Mouse (Mus musculus) midbrain, embryonic 15.5 days (tissue): Measurements from ENCODE around the gene Lsm10. TPM values are rescaled to one million over a fixed set of nuclear protein-coding genes. Genes with fewer than 3 reads are reported as not detected.

Experiments used
- ATAC-seq: fragments of 200-750 bp; cut with Nextera tagmentation; replicated peaks from 2 replicates; pipeline ENCODE4 v1.8.0; 2017; ENCODE audit warnings: moderate TSS enrichment
- H3K27ac ChIP-seq: fragments of 300-500 bp; sonication (generic); 2 replicates; pipeline ENCODE4 v1.5.1; 2015; ENCODE audit warnings: mild to moderate bottlenecking, inconsistent platforms
- H3K27me3 ChIP-seq: fragments of 300-500 bp; sonication (generic); replicated peaks from 2 replicates; pipeline ENCODE4 v1.6.1; 2015; ENCODE audit warnings: inconsistent platforms
- H3K36me3 ChIP-seq: fragments of 300-500 bp; sonication (generic); replicated peaks from 2 replicates; pipeline ENCODE4 v1.6.1; 2015; ENCODE audit warnings: inconsistent platforms
- H3K4me1 ChIP-seq: fragments of 300-500 bp; sonication (generic); 2 replicates; pipeline ENCODE4 v1.6.1; 2015; ENCODE audit warnings: inconsistent platforms
- H3K4me2 ChIP-seq: fragments of 300-500 bp; sonication (generic); 2 replicates; pipeline ENCODE4 v1.6.1; 2015; ENCODE audit warnings: inconsistent platforms, mild to moderate bottlenecking, moderate library complexity
- H3K4me3 ChIP-seq: fragments of 300-500 bp; sonication (generic); 2 replicates; pipeline ENCODE4 v1.5.1; 2015; ENCODE audit warnings: mild to moderate bottlenecking, inconsistent platforms
- H3K9ac ChIP-seq: fragments of 300-500 bp; sonication (generic); 2 replicates; pipeline ENCODE4 v1.6.1; 2015; ENCODE audit warnings: mild to moderate bottlenecking, inconsistent platforms
- H3K9me3 ChIP-seq: fragments of 300-500 bp; sonication (generic); 2 replicates; pipeline ENCODE4 v1.6.1; 2016; ENCODE audit warnings: inconsistent platforms
- WGBS: fragments of 180-500 bp; shearing (Covaris S2); methylation state at CpG from one replicate; pipeline ENCODE4 v1.1.7; 2015; ENCODE audit warnings: mixed read lengths; 5-methylcytosine and 5-hydroxymethylcytosine counted together
- polyA plus RNA-seq: library from polyadenylated mRNA; unstranded; fragments of >200 nt; fragmentation: Nextera tagmentation; extraction: Ambion mirVana; gene quantifications from 2 replicates; pipeline ENCODE4 v1.2.1, GENCODE M21; 2015

Lsm10 gene
- polyA plus RNA-seq, 1 experiment from 2014 or later, result 53.0 TPM

DNA sequence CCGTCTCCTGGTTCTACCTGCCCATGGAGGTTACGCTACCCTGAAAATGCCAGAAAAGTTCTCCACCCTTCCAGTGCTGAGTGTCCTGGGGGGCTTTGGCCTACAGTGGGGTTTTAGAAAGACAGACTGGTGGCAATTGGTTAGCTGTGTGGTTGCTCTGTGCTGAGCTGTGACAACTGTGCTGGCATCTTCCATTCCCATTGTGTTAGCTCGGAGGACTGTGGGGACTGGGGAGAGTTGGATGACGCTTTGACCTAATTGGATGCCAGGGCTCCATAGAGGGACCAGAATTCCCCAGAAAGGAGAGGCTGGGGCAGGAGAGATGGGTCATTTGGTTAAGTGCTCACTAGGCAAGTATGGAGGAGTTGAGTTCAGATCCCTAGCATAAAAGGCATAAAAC, 37.8 kb downstream of the Lsm10 start:
- Histone ChIP-seq H3K4me2 (no peak overlapping the region), H3K36me3 (peaks cover 49% of the 10 kb centered on the region), H3K4me1 (peaks cover 15% of the 10 kb centered on the region), H3K4me3 (no peak overlapping the region), H3K9ac (no peak overlapping the region), H3K27ac (no peak overlapping the region), H3K9me3 (no peaks in the 10 kb centered on the region), H3K27me3 (no peaks in the 10 kb centered on the region)
- 93% methylated on average over 4 of the region's 4 CpGs for WGBS
- no peak for ATAC-seq

GRCm38 (mm10) chr4:126134639-126135038, 38.2 kb downstream of the Lsm10 start:
- no peaks in the 10 kb centered on the region for H3K27me3 ChIP-seq
- no peak overlapping the region for H3K27ac ChIP-seq
- peaks cover 50% of the 10 kb centered on the region for H3K36me3 ChIP-seq
- H3K9ac ChIP-seq, result no peak overlapping the region
- H3K4me2 ChIP-seq, result no peak overlapping the region
- ATAC-seq, result no peak
- H3K4me3 ChIP-seq, result no peak overlapping the region
- H3K4me1 ChIP-seq, result peaks cover 15% of the 10 kb centered on the region
- H3K9me3 ChIP-seq, result no peaks in the 10 kb centered on the region
- 89% methylated on average over 4 of the region's 4 CpGs for WGBS

DNA sequence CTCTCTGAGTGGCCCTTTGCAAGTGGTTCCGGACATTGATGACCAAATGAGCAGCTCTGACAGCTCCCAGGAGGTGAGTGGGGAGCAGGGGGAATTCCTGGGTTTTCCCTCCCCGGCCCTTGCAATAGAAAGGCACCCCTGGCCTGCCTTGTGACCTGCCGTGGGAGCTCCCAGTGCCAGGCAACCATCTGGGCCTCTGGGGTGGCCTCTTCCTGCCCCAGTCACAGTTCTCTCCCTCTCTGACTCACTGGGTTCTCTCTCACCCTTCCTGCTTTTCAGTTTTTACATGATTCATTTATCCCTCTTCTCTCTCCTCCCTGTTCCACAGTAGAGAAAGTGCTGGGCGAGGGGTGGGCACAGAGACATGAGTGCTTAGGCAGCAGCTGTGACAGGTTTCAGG, 41.4 kb downstream of the Lsm10 start:
- Histone ChIP-seq H3K4me3 (no peak overlapping the region), H3K36me3 (peaks cover 50% of the 10 kb centered on the region), H3K9ac (no peak overlapping the region), H3K4me1 (peaks cover under 1% of the 10 kb centered on the region; the same call in 1 of the 2 replicates), H3K27ac (no peak overlapping the region), H3K9me3 (no peaks in the 10 kb centered on the region), H3K27me3 (no peaks in the 10 kb centered on the region), H3K4me2 (no peak overlapping the region)
- WGBS, result 84% methylated on average over 4 of the region's 4 CpGs
- ATAC-seq, result no peak

- ATAC-seq, result no peak
- no peaks in the 10 kb centered on the region for H3K9me3 ChIP-seq
- H3K4me3 ChIP-seq, result no peak overlapping the region
- H3K27ac ChIP-seq, result no peak overlapping the region
- H3K27me3 ChIP-seq, result no peaks in the 10 kb centered on the region
- H3K9ac ChIP-seq, result no peak overlapping the region
- peaks cover 34% of the 10 kb centered on the region for H3K36me3 ChIP-seq
- WGBS, result 86% methylated on average over 5 of the region's 5 CpGs
- H3K4me1 ChIP-seq, result no peaks in the 10 kb centered on the region
- H3K4me2 ChIP-seq, result no peak overlapping the region
Observed at GRCm38 (mm10) chr4:126141021-126141420, 44.6 kb downstream of the Lsm10 start.

- Histone ChIP-seq H3K27ac (no peak overlapping the region), H3K27me3 (peaks cover 32% of the 10 kb centered on the region), H3K4me3 (no peak overlapping the region), H3K4me2 (no peak overlapping the region), H3K9me3 (no peaks in the 10 kb centered on the region), H3K4me1 (peaks cover 22% of the 10 kb centered on the region), H3K36me3 (no peaks in the 10 kb centered on the region), H3K9ac (no peak overlapping the region)
- 62% methylated on average over 4 of the region's 4 CpGs for WGBS
- ATAC-seq, result no peak
Observed at GRCm38 (mm10) chr4:126145396-126145795, 49.0 kb downstream of the Lsm10 start.

DNA sequence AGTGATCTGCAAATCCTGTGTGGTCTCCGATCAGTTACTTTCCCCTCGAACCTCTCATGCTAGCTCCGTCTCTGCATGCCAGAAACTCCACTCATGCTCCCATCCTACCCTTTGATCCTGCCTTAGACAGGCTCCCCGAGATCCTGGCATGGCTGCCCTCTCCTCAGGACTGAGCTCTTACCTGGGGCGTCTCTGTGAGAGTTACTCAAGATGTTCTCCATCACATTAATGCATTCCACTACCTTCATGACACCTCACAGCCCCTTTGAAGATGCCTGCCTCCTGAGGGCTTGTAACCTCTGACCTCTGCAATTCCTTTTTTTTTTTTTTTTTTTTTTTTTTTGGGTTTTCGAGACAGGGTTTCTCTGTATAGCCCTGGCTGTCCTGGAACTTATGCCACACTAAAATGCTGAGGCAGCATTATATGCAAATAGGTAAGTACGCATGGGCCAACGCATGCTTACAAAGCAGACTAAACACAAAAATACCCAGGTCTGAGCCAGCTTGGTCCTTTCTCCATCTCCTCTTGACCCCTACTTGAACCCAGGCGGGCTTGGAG, 50.6 kb downstream of the Lsm10 start:
- ATAC-seq, result no peak
- Histone ChIP-seq H3K4me3 (no peak overlapping the region), H3K27me3 (peaks cover 38% of the 10 kb centered on the region), H3K4me1 (peaks cover 22% of the 10 kb centered on the region), H3K9ac (no peak overlapping the region), H3K4me2 (no peak overlapping the region), H3K36me3 (no peaks in the 10 kb centered on the region), H3K27ac (no peak overlapping the region), H3K9me3 (no peaks in the 10 kb centered on the region)
- 59% methylated on average over 9 of the region's 9 CpGs for WGBS

DNA sequence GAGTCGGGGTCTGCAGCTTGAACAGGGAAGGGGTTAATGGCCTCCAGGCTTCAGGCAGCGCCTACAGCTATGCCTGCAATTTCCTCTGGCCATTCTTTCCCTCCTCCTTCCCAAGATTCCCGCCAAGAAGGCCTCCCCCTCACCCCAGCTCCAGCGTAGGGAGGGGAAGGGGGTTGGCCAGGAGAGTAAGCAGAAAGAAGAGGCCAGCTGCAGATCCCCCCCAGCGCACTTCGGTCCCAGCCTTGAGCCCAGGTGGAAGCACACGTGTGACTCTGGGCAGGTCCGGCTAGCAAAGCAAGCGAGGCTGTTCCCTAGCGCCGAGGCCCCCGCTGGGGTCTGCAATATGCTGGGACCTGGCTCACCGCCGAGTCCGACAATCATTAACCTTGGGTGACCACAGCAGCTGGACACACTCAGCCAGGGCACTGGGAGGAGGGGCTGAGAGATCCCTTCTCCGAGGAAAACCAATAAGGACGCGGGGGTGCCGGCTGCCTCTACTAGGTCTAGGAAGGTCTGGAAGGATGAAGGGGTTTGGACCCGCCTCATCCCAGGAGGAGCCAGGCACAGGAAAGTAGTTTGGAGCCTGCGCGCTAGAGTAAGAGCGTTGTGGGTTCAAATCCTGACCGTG, 51.2 kb downstream of the Lsm10 start, which contains the start of gene Eva1b:
TSS of gene Eva1b (plus strand) at position 212 of the 628 bp plus-strand sequence.
- Histone ChIP-seq H3K9ac (peak within 1 kb of the TSS; percentile 18; the same call in 1 of the 2 replicates), H3K9me3 (no peaks in the 10 kb centered on the region), H3K4me1 (peaks cover 22% of the 10 kb centered on the region), H3K36me3 (no peaks in the 10 kb centered on the region), H3K27ac (no peak within 1 kb of the TSS), H3K27me3 (peaks cover 38% of the 10 kb centered on the region), H3K4me3 (peak within 1 kb of the TSS; percentile 35), H3K4me2 (peak within 1 kb of the TSS; percentile 59)
- 3% methylated on average over 24 of the region's 24 CpGs for WGBS
- ATAC-seq, result no peak

Other genes starting within 250 kb of the Lsm10 start
- gene Csf3r, start 72.1 kb upstream of the Lsm10 start, polyA plus RNA-seq, result 0.60 and 0.74 TPM in 2 replicates
- gene Mrps15, start 49.7 kb upstream of the Lsm10 start, polyA plus RNA-seq, result 130 and 131 TPM in 2 replicates
- 43.7 and 47.7 TPM in 2 replicates for gene Oscp1, start 38.1 kb upstream of the Lsm10 start, polyA plus RNA-seq
- gene Stk40, start 7.3 kb downstream of the Lsm10 start, polyA plus RNA-seq, result 34.4 and 35.2 TPM in 2 replicates
- 11.8 and 12.0 TPM in 2 replicates for gene Eva1b, start 51.1 kb downstream of the Lsm10 start, polyA plus RNA-seq
- 1.3 TPM in 2 replicates for gene Sh3d21, start 66.9 kb downstream of the Lsm10 start, polyA plus RNA-seq
- gene Thrap3, start 106.1 kb downstream of the Lsm10 start, polyA plus RNA-seq, result 140 and 150 TPM in 2 replicates
- gene Map7d1, start 159.7 kb downstream of the Lsm10 start, polyA plus RNA-seq, result 85.4 and 92.1 TPM in 2 replicates
- gene Trappc3, start 165.7 kb downstream of the Lsm10 start, polyA plus RNA-seq, result 184 and 188 TPM in 2 replicates
- gene Col8a2, start 190.2 kb downstream of the Lsm10 start, polyA plus RNA-seq, result 2.6 and 2.9 TPM in 2 replicates
- gene Adprhl2, start 225.1 kb downstream of the Lsm10 start, polyA plus RNA-seq, result 94.6 and 99.9 TPM in 2 replicates
- gene Tekt2, start 229.1 kb downstream of the Lsm10 start, polyA plus RNA-seq, result 11.8 and 15.1 TPM in 2 replicates